Mouse (Mus musculus) CH12.LX (cell line): ENCODE results near the gene Dennd6a. TPM values are rescaled to one million over a fixed set of nuclear protein-coding genes. Genes with fewer than 3 reads are reported as not detected.

ENCODE experiments used
- DNase-seq: peaks from one replicate; pipeline ENCODE4 v3.0.0-alpha.2; 2013; ENCODE audit errors: extremely low read depth
- H3K27ac ChIP-seq: 2 replicates; pipeline ENCODE4 v1.5.1; 2012; ENCODE audit warnings: low read depth, mild to moderate bottlenecking, control low read depth, moderate library complexity; ENCODE audit not compliant: insufficient read depth
- H3K27me3 ChIP-seq: replicated peaks from 2 replicates; pipeline ENCODE3; 2012; ENCODE audit warnings: inconsistent platforms
- H3K36me3 ChIP-seq, 2 experiments: replicated peaks in 1 of 2; 2 replicates each; pipeline versions ENCODE3 to v1.6.1; 2012; ENCODE audit warnings: inconsistent platforms in 1 of 2, low read length in 1 of 2, mild to moderate bottlenecking in 1 of 2, mixed read lengths in 1 of 2, moderate library complexity in 1 of 2; ENCODE audit not compliant: control insufficient read depth in 1 of 2, insufficient read depth in 1 of 2
- H3K4me1 ChIP-seq, 2 experiments: 2 replicates each; pipeline ENCODE4 v1.6.1; 2012; ENCODE audit warnings: inconsistent platforms in 1 of 2, moderate library complexity in 1 of 2; ENCODE audit not compliant: insufficient read depth in 2 of 2, control insufficient read depth in 1 of 2
- H3K4me2 ChIP-seq: 2 replicates; pipeline ENCODE4 v1.6.1; 2012; ENCODE audit warnings: low read depth, mild to moderate bottlenecking, control low read depth; ENCODE audit not compliant: poor library complexity, insufficient read depth, severe bottlenecking
- H3K4me3 ChIP-seq, 3 experiments: fragments of 150-350 bp in 1 of 3; sonication (generic) in 1 of 3; replicated peaks in 1 of 3; 2 replicates each; pipeline versions ENCODE3 to v1.5.1; 2011 to 2012; ENCODE audit warnings: low read depth in 2 of 3, low read length in 2 of 3, mild to moderate bottlenecking in 2 of 3, moderate library complexity in 2 of 3, control low read depth in 1 of 3, improper control_type of control experiment in 1 of 3, inconsistent platforms in 1 of 3, mixed read lengths in 1 of 3; ENCODE audit not compliant: poor library complexity in 1 of 3
- H3K79me2 ChIP-seq: replicated peaks from 2 replicates; pipeline ENCODE4 v1.6.1; 2012; ENCODE audit warnings: mild to moderate bottlenecking, moderate library complexity; ENCODE audit not compliant: control insufficient read depth, poor library complexity, insufficient read depth, severe bottlenecking; ENCODE audit errors: extremely low read depth
- H3K9ac ChIP-seq: 2 replicates; pipeline ENCODE4 v1.6.1; 2012; ENCODE audit warnings: low read depth, mild to moderate bottlenecking, control low read depth, moderate library complexity; ENCODE audit not compliant: insufficient read depth
- H3K9me3 ChIP-seq: replicated peaks from 2 replicates; pipeline ENCODE3; 2012; ENCODE audit warnings: low read length, inconsistent platforms, mixed read lengths
- BHLHE40 ChIP-seq: IDR thresholded peaks from 2 replicates; pipeline ENCODE4 v1.6.1; 2011; ENCODE audit warnings: mild to moderate bottlenecking, low read depth, low read length, improper control_type of control experiment
- CHD1 ChIP-seq: IDR thresholded peaks from 2 replicates; pipeline ENCODE4 v1.6.1; 2012; ENCODE audit warnings: low read depth, low read length, improper control_type of control experiment, inconsistent platforms
- CTCF ChIP-seq, 2 experiments: IDR thresholded peaks in 1 of 2; conservative IDR thresholded peaks in 1 of 2; 2 replicates each; pipeline ENCODE4 v1.5.1; 2011 to 2012; ENCODE audit warnings: low read depth in 2 of 2, low read length in 2 of 2, improper control_type of control experiment in 1 of 2, inconsistent platforms in 1 of 2, mild to moderate bottlenecking in 1 of 2, moderate library complexity in 1 of 2
- E2F4 ChIP-seq: IDR thresholded peaks from 2 replicates; pipeline ENCODE4 v1.6.1; 2011; ENCODE audit warnings: low read depth, low read length, improper control_type of control experiment; ENCODE audit not compliant: insufficient replicate concordance
- ELF1 ChIP-seq: IDR thresholded peaks from 2 replicates; pipeline ENCODE4 v1.6.1; 2014; ENCODE audit warnings: low read depth, mild to moderate bottlenecking, inconsistent platforms, low read length, improper control_type of control experiment
- HCFC1 ChIP-seq: IDR thresholded peaks from 2 replicates; pipeline ENCODE4 v1.6.1; 2012; ENCODE audit warnings: low read depth, mild to moderate bottlenecking, inconsistent platforms, low read length, improper control_type of control experiment
- IRF4 ChIP-seq: IDR thresholded peaks from 2 replicates; pipeline ENCODE4 v1.6.1; 2014; ENCODE audit warnings: low read depth, mild to moderate bottlenecking, inconsistent platforms, low read length, improper control_type of control experiment
- JUND ChIP-seq: conservative IDR thresholded peaks from 2 replicates; pipeline ENCODE4 v1.6.1; 2011; ENCODE audit warnings: low read depth, low read length, improper control_type of control experiment
- KAT2A ChIP-seq: IDR thresholded peaks from 2 replicates; pipeline ENCODE4 v1.6.1; 2012; ENCODE audit warnings: low read length, improper control_type of control experiment, inconsistent platforms; ENCODE audit not compliant: insufficient replicate concordance
- MAFK ChIP-seq: IDR thresholded peaks from 2 replicates; pipeline ENCODE4 v1.6.1; 2011; ENCODE audit warnings: low read length, improper control_type of control experiment; ENCODE audit not compliant: insufficient replicate concordance
- MAX ChIP-seq: IDR thresholded peaks from 2 replicates; pipeline ENCODE4 v1.6.1; 2011; ENCODE audit warnings: low read length, improper control_type of control experiment
- MEF2A ChIP-seq: IDR thresholded peaks from 2 replicates; pipeline ENCODE4 v1.6.1; 2014; ENCODE audit warnings: low read depth, mild to moderate bottlenecking, inconsistent platforms, low read length, improper control_type of control experiment, borderline replicate concordance
- MXI1 ChIP-seq: IDR thresholded peaks from 2 replicates; pipeline ENCODE4 v1.6.1; 2011; ENCODE audit warnings: mild to moderate bottlenecking, low read depth, low read length, improper control_type of control experiment
- NELFE ChIP-seq: IDR thresholded peaks from 2 replicates; pipeline ENCODE4 v1.6.1; 2011; ENCODE audit warnings: low read depth, low read length, improper control_type of control experiment
- NRF1 ChIP-seq: IDR thresholded peaks from 2 replicates; pipeline ENCODE4 v1.6.1; 2014; ENCODE audit warnings: low read depth, mild to moderate bottlenecking, inconsistent platforms, low read length, improper control_type of control experiment, moderate library complexity
- POLR2A ChIP-seq: IDR thresholded peaks from 2 replicates; pipeline ENCODE4 v1.6.1; 2011; ENCODE audit warnings: low read depth, mild to moderate bottlenecking, improper control_type of control experiment, low read length
- POLR2AphosphoS2 ChIP-seq: IDR thresholded peaks from 2 replicates; pipeline ENCODE4 v1.6.1; 2011; ENCODE audit warnings: low read depth, low read length, improper control_type of control experiment
- RAD21 ChIP-seq: IDR thresholded peaks from 2 replicates; pipeline ENCODE4 v1.6.1; 2011; ENCODE audit warnings: low read depth, mild to moderate bottlenecking, low read length, improper control_type of control experiment, moderate library complexity
- RCOR1 ChIP-seq: conservative IDR thresholded peaks from 2 replicates; pipeline ENCODE4 v1.6.1; 2012; ENCODE audit warnings: low read depth, mild to moderate bottlenecking, inconsistent platforms, low read length, improper control_type of control experiment
- SIN3A ChIP-seq: IDR thresholded peaks from 2 replicates; pipeline ENCODE4 v1.6.1; 2012; ENCODE audit warnings: low read length, improper control_type of control experiment, inconsistent platforms
- TBP ChIP-seq: conservative IDR thresholded peaks from 2 replicates; pipeline ENCODE4 v1.6.1; 2011; ENCODE audit warnings: low read depth, low read length, improper control_type of control experiment
- TCF12 ChIP-seq: IDR thresholded peaks from 2 replicates; pipeline ENCODE4 v1.6.1; 2014; ENCODE audit warnings: low read depth, mild to moderate bottlenecking, inconsistent platforms, low read length, improper control_type of control experiment
- USF1 ChIP-seq: IDR thresholded peaks from 2 replicates; pipeline ENCODE4 v1.6.1; 2014; ENCODE audit warnings: low read depth, mild to moderate bottlenecking, inconsistent platforms, low read length, improper control_type of control experiment
- USF2 ChIP-seq: conservative IDR thresholded peaks from 2 replicates; pipeline ENCODE4 v1.6.1; 2011; ENCODE audit warnings: low read depth, low read length, improper control_type of control experiment
- ZC3H11A ChIP-seq: IDR thresholded peaks from 2 replicates; pipeline ENCODE4 v1.6.1; 2012; ENCODE audit warnings: low read depth, mild to moderate bottlenecking, inconsistent platforms, low read length, improper control_type of control experiment
- ZKSCAN1 ChIP-seq: IDR thresholded peaks from 2 replicates; pipeline ENCODE4 v1.6.1; 2012; ENCODE audit warnings: low read depth, inconsistent platforms, low read length, improper control_type of control experiment, borderline replicate concordance
- ZMIZ1 ChIP-seq: IDR thresholded peaks from 2 replicates; pipeline ENCODE4 v1.6.1; 2012; ENCODE audit warnings: low read depth, mild to moderate bottlenecking, inconsistent platforms, low read length, improper control_type of control experiment
- dilution Hi-C: fragments of 300-500 bp; cut with MboI; formaldehyde crosslinking; loops from 2 replicates; pipeline ENCODE4 v1.14.3; 2020; ENCODE audit warnings: low sequenced_read_pairs; ENCODE audit not compliant: extremely low pct_unique_long_range_greater_than_20kb, extremely low pct_ligation_motif_present
- in situ Hi-C: fragments of 300-500 bp; cut with MboI; formaldehyde crosslinking; loops from 3 replicates; pipeline ENCODE4 v1.14.3; 2019; ENCODE audit warnings: low sequenced_read_pairs, low pct_ligation_motif_present, low pct_unique_long_range_greater_than_20kb, mixed read lengths
- polyA plus RNA-seq: library from polyadenylated mRNA; unstranded; fragments of >175 nt; gene quantifications from 2 replicates; pipeline ENCODE4 v1.2.1, GENCODE M21; 2012; ENCODE audit warnings: low read depth; ENCODE audit not compliant: insufficient read length
- total RNA-seq, 2 experiments: library from RNA; depleted of rRNA; stranded (reverse); fragments of 300-350 nt in 1 of 2; fragments of >200 nt in 1 of 2; gene quantifications; 2 replicates each; pipeline ENCODE4 v1.2.3; 2012 to 2014

The Dennd6a gene
- total and polyA plus RNA-seq, 3 experiments: 6.5 to 22.9 (median 13.0) TPM

GRCm38 (mm10) chr14:26579346-26580343 lies 6.0 kb downstream of the Dennd6a start:
- peaks cover 0 to 13% of the 10 kb centered on the region in 2 experiments for H3K36me3 ChIP-seq
- peaks cover 8% of the 10 kb centered on the region for H3K9me3 ChIP-seq
- in situ Hi-C loops (no loop called here), dilution Hi-C loops (no loop called here)
- DNase-seq: peak; percentile 83
- peak overlapping the region; percentile 97 for H3K4me2 ChIP-seq
- peaks cover 11% of the 10 kb centered on the region for H3K79me2 ChIP-seq
- no peaks in the 10 kb centered on the region for H3K27me3 ChIP-seq
- H3K4me1 ChIP-seq: peaks cover 0 to 23% of the 10 kb centered on the region in 2 experiments; a peak in 2 of 4 replicates
- peak overlapping the region; percentile 89 for H3K27ac ChIP-seq
- TF ChIP-seq NRF1 (peak; percentile 94), IRF4 (peak; percentile 56; the same call in 1 of the 2 replicates), RAD21 (no peak), HCFC1 (peak; percentile 30; the same call in 1 of the 2 replicates), NELFE (peak; percentile 97), JUND (no peak), CHD1 (0 out of 2 replicates have a peak, but pooled peaks have one; percentile 44), BHLHE40 (peak; percentile 98), ELF1 (peak; percentile 74), POLR2A (peak; percentile 93), MAFK (peak; percentile 57; the same call in 1 of the 2 replicates), MXI1 (peak; percentile 73), MEF2A (peak; percentile 54), CTCF (conservative IDR thresholded peaks at IDR 0.05 in 1 of 2, IDR thresholded peaks at IDR 0.05 in 1 of 2; ENCODE audit: low read depth in 2 of 2, low read length in 2 of 2) (no peak), MAX (peak; percentile 88), SIN3A (peak; percentile 66), TCF12 (peak; percentile 81), TBP (0 out of 2 replicates have a peak, but pooled peaks have one; percentile 31), E2F4 (no peak), KAT2A (0 out of 2 replicates have a peak, but pooled peaks have one; percentile 49), ZMIZ1 (peak; percentile 92), ZC3H11A (no peak), POLR2AphosphoS2 (peak; percentile 82; the same call in 1 of the 2 replicates), USF2 (peak; percentile 91), RCOR1 (0 out of 2 replicates have a peak, but pooled peaks have one; percentile 41), USF1 (peak; percentile 95), ZKSCAN1 (no peak)
- H3K4me3 ChIP-seq: peak overlapping the region; percentile 87 to 99 (median 88)
- peak overlapping the region; percentile 100 for H3K9ac ChIP-seq
